21 mouse cellular contexts compared by ENCODE assay signal in the genomic region with DNA sequence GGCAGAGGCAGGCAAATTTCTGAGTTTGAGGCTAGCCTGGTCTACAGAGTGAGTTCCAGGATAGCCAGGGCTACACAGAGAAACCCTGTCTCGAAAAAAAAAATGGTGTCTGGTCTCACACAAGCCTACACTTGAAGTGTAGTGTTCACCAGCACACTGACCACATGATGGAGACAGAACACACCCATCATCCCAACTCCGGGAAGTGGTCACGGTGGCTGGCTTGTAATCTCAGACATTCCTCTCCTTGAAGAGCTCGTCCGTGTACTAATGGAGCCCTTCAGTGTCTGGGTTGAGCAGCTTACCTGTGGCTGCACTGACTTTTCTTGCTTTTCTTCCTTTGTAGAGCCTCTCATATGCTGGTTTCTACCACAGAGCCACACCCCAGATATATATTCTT. TPM values are rescaled to one million over a fixed set of nuclear protein-coding genes. Genes with fewer than 3 reads are reported as not detected.
DNase-seq lines count a peak whose midpoint lies in the region; ATAC-seq and TF ChIP-seq lines count a peak whose summit lies in the region.
"Had no signal": no experiment of that assay in that cellular context is flagged by ENCODE, and none has a peak within 500 bp of the region (broad histone marks: within the 10 kb centered on the region; RNA-seq: fewer than 3 reads in every experiment).

No protein-coding gene starts in this region.

- no peak for TF ChIP-seq POLR2A in cerebellum, adult 2 months (IDR thresholded peaks at IDR 0.05; ENCODE audit: borderline replicate concordance, insufficient read depth, low read length)
- TF ChIP-seq POLR2A in lung, adult 2 months (IDR thresholded peaks at IDR 0.05; ENCODE audit: borderline replicate concordance, extremely low read depth, low read depth, low read length), result no peak
- no peak for TF ChIP-seq POLR2A in cortical plate, adult 2 months (IDR thresholded peaks at IDR 0.05; ENCODE audit: extremely low read depth, insufficient read depth, low read length)

- no peak overlapping the region for H3K4me3 ChIP-seq in cerebellum, adult 2 months (replicated peaks; ENCODE audit: insufficient read depth, low read depth, low read length)
- H3K4me3 ChIP-seq in intestine, postnatal 0 days (ENCODE audit: low read depth, low read length), result no peak overlapping the region
- H3K4me3 ChIP-seq in intestine, embryonic 16.5 days (ENCODE audit: low read length), result no peak overlapping the region
- H3K4me3 ChIP-seq in lung, adult 2 months (replicated peaks; ENCODE audit: extremely low read depth, low read depth, low read length), result no peak overlapping the region
- no peak overlapping the region for H3K4me3 ChIP-seq in cortical plate, adult 2 months (ENCODE audit: insufficient read depth, low read length)
- H3K4me3 ChIP-seq: embryonic facial prominence, embryonic 15.5 days; heart, embryonic 15.5 days; hindbrain, embryonic 13.5 days; liver, embryonic 13.5 days had no signal

- DNase-seq in cerebellum, adult 2 months, result no peak
- DNase-seq in cerebellum, postnatal 14 days, result no peak
- no peak for DNase-seq in lung, adult 2 months
- DNase-seq in lung, postnatal 25 days (ENCODE audit: low spot score), result no peak
- DNase-seq in embryo, embryonic 10.5 days (ENCODE audit: low spot score), result no peak
- DNase-seq: cerebellum, adult 8-10 months; embryo, embryonic 11 days; gastrocnemius, postnatal 36 days; kidney, adult 11 months; liver, embryonic 13.5 days; midbrain, embryonic 14.5 days had no signal

- no peak overlapping the region for H3K4me2 ChIP-seq in intestine, postnatal 0 days (replicated peaks; ENCODE audit: low read depth)
- no peak overlapping the region for H3K4me2 ChIP-seq in intestine, embryonic 16.5 days (ENCODE audit: low read depth, low read length)
- H3K4me2 ChIP-seq: embryonic facial prominence, embryonic 15.5 days; heart, embryonic 15.5 days; hindbrain, embryonic 13.5 days; liver, embryonic 13.5 days had no signal

- ATAC-seq in intestine, postnatal 0 days, result no peak
- ATAC-seq in intestine, embryonic 16.5 days, result no peak
- ATAC-seq: activated CD4-positive, CD25-positive, alpha-beta regulatory T cell, adult 4 months had no signal

- peak; percentile 16; the same call in 1 of the 2 replicates for TF ChIP-seq CTCF in cerebellum, adult 2 months (IDR thresholded peaks at IDR 0.05; ENCODE audit: borderline replicate concordance, insufficient read depth, low read depth, low read length)
- TF ChIP-seq CTCF in intestine, postnatal 0 days (IDR thresholded peaks at IDR 0.05; ENCODE audit: low read depth), result peak; percentile 40
- peak; percentile 57 for TF ChIP-seq CTCF in lung, adult 2 months (IDR thresholded peaks at IDR 0.05; ENCODE audit: insufficient read depth, low read length)
- 0 out of 2 replicates have a peak, but pooled peaks have one; percentile 29 for TF ChIP-seq CTCF in cortical plate, adult 2 months (IDR thresholded peaks at IDR 0.05; ENCODE audit: extremely low read depth, insufficient read depth, low read length)

- no peaks in the 10 kb centered on the region for H3K27me3 ChIP-seq in cerebellum, adult 2 months (ENCODE audit: control insufficient read depth, insufficient read depth, low read length)
- H3K27me3 ChIP-seq in intestine, postnatal 0 days (replicated peaks; ENCODE audit: control insufficient read depth, insufficient read depth, low read length), result no peaks in the 10 kb centered on the region
- no peaks in the 10 kb centered on the region for H3K27me3 ChIP-seq in intestine, embryonic 16.5 days (replicated peaks; ENCODE audit: control insufficient read depth, insufficient read depth, low read length)
- H3K27me3 ChIP-seq: embryonic facial prominence, embryonic 15.5 days; heart, embryonic 15.5 days; hindbrain, embryonic 13.5 days had no signal

- H3K27ac ChIP-seq in cerebellum, adult 2 months (ENCODE audit: insufficient read depth, low read length), result no peak overlapping the region
- H3K27ac ChIP-seq in intestine, postnatal 0 days (ENCODE audit: low read depth, low read length), result no peak overlapping the region
- no peak overlapping the region for H3K27ac ChIP-seq in intestine, embryonic 16.5 days (ENCODE audit: low read length)
- no peak overlapping the region for H3K27ac ChIP-seq in cortical plate, adult 2 months (ENCODE audit: insufficient read depth, low read length)
- H3K27ac ChIP-seq: embryonic facial prominence, embryonic 15.5 days; heart, embryonic 15.5 days; hindbrain, embryonic 13.5 days; liver, embryonic 13.5 days had no signal

- no peak overlapping the region for H3K9ac ChIP-seq in intestine, postnatal 0 days (ENCODE audit: low read depth, low read length)
- no peak overlapping the region for H3K9ac ChIP-seq in intestine, embryonic 16.5 days (ENCODE audit: low read depth, low read length)
- H3K9ac ChIP-seq: embryonic facial prominence, embryonic 15.5 days; heart, embryonic 15.5 days; hindbrain, embryonic 13.5 days; liver, embryonic 13.5 days had no signal

- 67% methylated on average over 5 of the region's 5 CpGs for WGBS in cerebellum, adult 2 months
- 80% methylated on average over 5 of the region's 5 CpGs for WGBS in intestine, postnatal 0 days
- 65% methylated on average over 5 of the region's 5 CpGs for WGBS in intestine, embryonic 16.5 days
- WGBS in lung, adult 2 months, result 32% methylated on average over 5 of the region's 5 CpGs

- peaks cover 4% of the 10 kb centered on the region for H3K4me1 ChIP-seq in cerebellum, adult 2 months (ENCODE audit: control insufficient read depth, insufficient read depth, low read length)
- H3K4me1 ChIP-seq in intestine, postnatal 0 days (replicated peaks; ENCODE audit: control insufficient read depth, insufficient read depth, low read length), result no peaks in the 10 kb centered on the region
- no peaks in the 10 kb centered on the region for H3K4me1 ChIP-seq in intestine, embryonic 16.5 days (ENCODE audit: control insufficient read depth, insufficient read depth, low read length)
- peaks cover 8% of the 10 kb centered on the region for H3K4me1 ChIP-seq in lung, adult 2 months (ENCODE audit: control insufficient read depth, insufficient read depth, low read length)
- no peaks in the 10 kb centered on the region for H3K4me1 ChIP-seq in cortical plate, adult 2 months (ENCODE audit: control insufficient read depth, insufficient read depth, low read length)
- H3K4me1 ChIP-seq: hindbrain, embryonic 13.5 days had no signal

- no peaks in the 10 kb centered on the region for H3K36me3 ChIP-seq in intestine, postnatal 0 days (ENCODE audit: control insufficient read depth, insufficient read depth)
- no peaks in the 10 kb centered on the region for H3K36me3 ChIP-seq in intestine, embryonic 16.5 days (ENCODE audit: control insufficient read depth, insufficient read depth, low read length)
- H3K36me3 ChIP-seq: embryonic facial prominence, embryonic 15.5 days; heart, embryonic 15.5 days; hindbrain, embryonic 13.5 days; liver, embryonic 13.5 days had no signal

- H3K9me3 ChIP-seq in intestine, postnatal 0 days (ENCODE audit: control insufficient read depth), result no peaks in the 10 kb centered on the region
- H3K9me3 ChIP-seq in intestine, embryonic 16.5 days (ENCODE audit: control insufficient read depth, low read length), result no peaks in the 10 kb centered on the region
- H3K9me3 ChIP-seq: embryonic facial prominence, embryonic 15.5 days; heart, embryonic 15.5 days; hindbrain, embryonic 13.5 days; liver, embryonic 13.5 days had no signal

RNA-seq across cellular contexts. Expression of a gene that starts 19.9 kb away (rescaled TPM):
- 158 and 160 TPM in 2 replicates for polyA plus RNA-seq in cerebellum, adult 2 months (2012; rRNA removed)
- 27.8 and 32.6 TPM in 2 replicates for polyA plus RNA-seq in intestine, postnatal 0 days (2015; fragmentation: Nextera tagmentation; extraction: Ambion mirVana)
- polyA plus RNA-seq in intestine, embryonic 16.5 days (2015; fragmentation: Nextera tagmentation; extraction: Ambion mirVana), result 23.9 and 25.2 TPM in 2 replicates
- 164 and 239 TPM in 2 replicates for polyA plus RNA-seq in lung, adult 2 months (2012; rRNA removed)
- polyA plus RNA-seq in cortical plate, adult 2 months (2012; rRNA removed), result 126 and 128 TPM in 2 replicates

RNA-seq across cellular contexts. Expression of a gene that starts 48.1 kb away (rescaled TPM):
- not detected in 2 replicates for polyA plus RNA-seq in cerebellum, adult 2 months (2012; rRNA removed)
- polyA plus RNA-seq in intestine, postnatal 0 days (2015; fragmentation: Nextera tagmentation; extraction: Ambion mirVana), result not detected in 2 replicates
- polyA plus RNA-seq in intestine, embryonic 16.5 days (2015; fragmentation: Nextera tagmentation; extraction: Ambion mirVana), result not detected in 2 replicates
- polyA plus RNA-seq in lung, adult 2 months (2012; rRNA removed), result not detected in 2 replicates
- not detected in 2 replicates for polyA plus RNA-seq in cortical plate, adult 2 months (2012; rRNA removed)
- polyA plus RNA-seq: activated CD4-positive, CD25-positive, alpha-beta regulatory T cell, adult 4 months; embryonic facial prominence, embryonic 15.5 days; forebrain, embryonic 11.5 days; heart, embryonic 15.5 days; hindbrain, embryonic 13.5 days; limb, embryonic 11.5 days; liver, embryonic 13.5 days; midbrain, embryonic 14.5 days; testis, adult 2 months had no signal
